Mouse (Mus musculus) MEL (cell line): ENCODE results near the gene Clec3a. TPM values are rescaled to one million over a fixed set of nuclear protein-coding genes. Genes with fewer than 3 reads are reported as not detected.

Source experiments
- DNase-seq: peaks from one replicate; pipeline ENCODE4 v3.0.0; 2011; ENCODE audit warnings: low read depth, low spot score
- H3K27ac ChIP-seq: 2 replicates; pipeline ENCODE4 v1.5.1; 2012; ENCODE audit warnings: low read depth, mild to moderate bottlenecking, control low read depth, low read length, moderate library complexity; ENCODE audit not compliant: control insufficient read depth
- H3K27me3 ChIP-seq, 2 experiments: fragments of 150-350 bp in 1 of 2; sonication (generic) in 1 of 2; 2 replicates each; pipeline ENCODE4 v1.6.1; 2012; ENCODE audit warnings: low read length in 2 of 2, mild to moderate bottlenecking in 2 of 2, improper control_type of control experiment in 1 of 2, moderate library complexity in 1 of 2; ENCODE audit not compliant: insufficient read depth in 2 of 2, control insufficient read depth in 1 of 2
- H3K36me3 ChIP-seq, 2 experiments: 2 replicates each; pipeline ENCODE4 v1.6.1; 2012 to 2014; ENCODE audit warnings: low read length in 2 of 2, improper control_type of control experiment in 1 of 2, inconsistent platforms in 1 of 2, mild to moderate bottlenecking in 1 of 2; ENCODE audit not compliant: insufficient read depth in 2 of 2, control insufficient read depth in 1 of 2
- H3K4me1 ChIP-seq, 2 experiments: fragments of 150-350 bp in 1 of 2; sonication (generic) in 1 of 2; 2 replicates each; pipeline ENCODE4 v1.6.1; 2012; ENCODE audit warnings: low read length in 2 of 2, improper control_type of control experiment in 1 of 2, mild to moderate bottlenecking in 1 of 2; ENCODE audit not compliant: insufficient read depth in 2 of 2, control insufficient read depth in 1 of 2
- H3K4me3 ChIP-seq, 2 experiments: fragments of 150-350 bp in 1 of 2; sonication (generic) in 1 of 2; 2 replicates each; pipeline ENCODE4 v1.5.1; 2012; ENCODE audit warnings: low read depth in 2 of 2, low read length in 2 of 2, mild to moderate bottlenecking in 2 of 2, moderate library complexity in 2 of 2, control low read depth in 1 of 2, improper control_type of control experiment in 1 of 2; ENCODE audit not compliant: control insufficient read depth in 1 of 2, insufficient read depth in 1 of 2
- H3K79me2 ChIP-seq: 2 replicates; pipeline ENCODE4 v1.6.1; 2012; ENCODE audit warnings: mild to moderate bottlenecking, low read length, moderate library complexity; ENCODE audit not compliant: control insufficient read depth, poor library complexity, insufficient read depth
- H3K9ac ChIP-seq: 2 replicates; pipeline ENCODE4 v1.6.1; 2012; ENCODE audit warnings: low read depth, mild to moderate bottlenecking, control low read depth, low read length, moderate library complexity; ENCODE audit not compliant: control insufficient read depth, poor library complexity, severe bottlenecking
- H3K9me3 ChIP-seq: fragments of 150-350 bp; sonication (generic); replicated peaks from 2 replicates; pipeline ENCODE4 v1.6.1; 2012; ENCODE audit warnings: mild to moderate bottlenecking, low read length, improper control_type of control experiment, moderate library complexity; ENCODE audit not compliant: insufficient read depth
- BHLHE40 ChIP-seq: IDR thresholded peaks from 2 replicates; pipeline ENCODE4 v1.6.1; 2012; ENCODE audit warnings: low read depth, mild to moderate bottlenecking, inconsistent platforms, low read length, improper control_type of control experiment, borderline replicate concordance
- E2F4 ChIP-seq: IDR thresholded peaks from 2 replicates; pipeline ENCODE4 v1.6.1; 2011; ENCODE audit warnings: low read depth, low read length, improper control_type of control experiment, borderline replicate concordance
- ETS1 ChIP-seq: IDR thresholded peaks from 2 replicates; pipeline ENCODE4 v1.6.1; 2012; ENCODE audit warnings: low read depth, mild to moderate bottlenecking, inconsistent platforms, low read length, improper control_type of control experiment, moderate library complexity
- GABPA ChIP-seq: IDR thresholded peaks from 2 replicates; pipeline ENCODE4 v1.6.1; 2012; ENCODE audit warnings: low read depth, mild to moderate bottlenecking, inconsistent platforms, low read length, improper control_type of control experiment, moderate library complexity
- HCFC1 ChIP-seq: IDR thresholded peaks from 2 replicates; pipeline ENCODE4 v1.6.1; 2012; ENCODE audit warnings: low read depth, mild to moderate bottlenecking, inconsistent platforms, low read length, improper control_type of control experiment, moderate library complexity
- JUND ChIP-seq: IDR thresholded peaks from 2 replicates; pipeline ENCODE4 v1.6.1; 2011; ENCODE audit warnings: low read depth, mild to moderate bottlenecking, improper control_type of control experiment, low read length
- KAT2A ChIP-seq: conservative IDR thresholded peaks from 2 replicates; pipeline ENCODE4 v1.6.1; 2012; ENCODE audit warnings: low read depth, low read length, improper control_type of control experiment, inconsistent platforms
- MAFK ChIP-seq: IDR thresholded peaks from 2 replicates; pipeline ENCODE4 v1.6.1; 2011; ENCODE audit warnings: low read depth, mild to moderate bottlenecking, low read length, improper control_type of control experiment, borderline replicate concordance
- MAZ ChIP-seq: IDR thresholded peaks from 2 replicates; pipeline ENCODE4 v1.6.1; 2012; ENCODE audit warnings: low read depth, mild to moderate bottlenecking, inconsistent platforms, low read length, improper control_type of control experiment
- MEF2A ChIP-seq: IDR thresholded peaks from 2 replicates; pipeline ENCODE4 v1.6.1; 2014; ENCODE audit warnings: low read depth, mild to moderate bottlenecking, inconsistent platforms, low read length, improper control_type of control experiment; ENCODE audit not compliant: poor library complexity, insufficient replicate concordance, severe bottlenecking; ENCODE audit errors: extremely low read depth
- MYB ChIP-seq: IDR thresholded peaks from 2 replicates; pipeline ENCODE4 v1.6.1; 2011; ENCODE audit warnings: mild to moderate bottlenecking, low read depth, low read length, improper control_type of control experiment
- NELFE ChIP-seq: IDR thresholded peaks from 2 replicates; pipeline ENCODE4 v1.6.1; 2011; ENCODE audit warnings: low read depth, low read length, improper control_type of control experiment
- POLR2A ChIP-seq, 2 experiments: IDR thresholded peaks; 2 replicates each; pipeline ENCODE4 v1.6.1; 2011 to 2012; ENCODE audit warnings: low read length in 2 of 2, mild to moderate bottlenecking in 2 of 2, control low read depth in 1 of 2, improper control_type of control experiment in 1 of 2, low read depth in 1 of 2, moderate library complexity in 1 of 2; ENCODE audit not compliant: control insufficient read depth in 1 of 2, insufficient read depth in 1 of 2, poor library complexity in 1 of 2
- POLR2AphosphoS2 ChIP-seq: IDR thresholded peaks from 2 replicates; pipeline ENCODE4 v1.6.1; 2011; ENCODE audit warnings: low read length, improper control_type of control experiment
- RAD21 ChIP-seq: IDR thresholded peaks from 2 replicates; pipeline ENCODE4 v1.6.1; 2011; ENCODE audit warnings: mild to moderate bottlenecking, low read depth, low read length, improper control_type of control experiment
- RCOR1 ChIP-seq: IDR thresholded peaks from 2 replicates; pipeline ENCODE4 v1.6.1; 2012; ENCODE audit warnings: low read depth, mild to moderate bottlenecking, inconsistent platforms, low read length, improper control_type of control experiment
- SIN3A ChIP-seq: IDR thresholded peaks from 2 replicates; pipeline ENCODE4 v1.6.1; 2012; ENCODE audit warnings: low read length, improper control_type of control experiment, inconsistent platforms
- USF1 ChIP-seq: IDR thresholded peaks from 2 replicates; pipeline ENCODE4 v1.6.1; 2014; ENCODE audit warnings: low read depth, mild to moderate bottlenecking, inconsistent platforms, low read length, improper control_type of control experiment, moderate library complexity
- ZKSCAN1 ChIP-seq: IDR thresholded peaks from 2 replicates; pipeline ENCODE4 v1.6.1; 2012; ENCODE audit warnings: low read depth, mild to moderate bottlenecking, inconsistent platforms, low read length, improper control_type of control experiment, moderate library complexity
- ZMIZ1 ChIP-seq: IDR thresholded peaks from 2 replicates; pipeline ENCODE4 v1.6.1; 2012; ENCODE audit warnings: low read depth, mild to moderate bottlenecking, inconsistent platforms, low read length, improper control_type of control experiment, moderate library complexity
- polyA plus RNA-seq, 2 experiments: library from polyadenylated mRNA; stranded (reverse) in 1 of 2; unstranded in 1 of 2; fragments of >175 nt in 1 of 2; fragments of >200 nt in 1 of 2; gene quantifications; 2 replicates each; pipeline versions ENCODE4 v1.2.1 to v1.2.4; 2012; ENCODE audit warnings: low replicate concordance in 2 of 2, low read depth in 1 of 2; ENCODE audit not compliant: insufficient read length in 2 of 2, insufficient read depth in 1 of 2, missing spikeins in 1 of 2
- total RNA-seq: library from RNA; depleted of rRNA; stranded (reverse); fragments of 300-350 nt; gene quantifications from 2 replicates; pipeline ENCODE4 v1.2.3, GENCODE M21; 2012

Gene Clec3a
- total and polyA plus RNA-seq, 3 experiments, result not detected

GRCm38 (mm10) chr8:114452781-114453221, 34.9 kb downstream of the Clec3a start (continued):
- TF ChIP-seq SIN3A (no peak), ZKSCAN1 (no peak), E2F4 (no peak), NELFE (no peak), ETS1 (no peak), GABPA (no peak), POLR2AphosphoS2 (no peak)

GRCm38 (mm10) chr8:114455302-114455701, 37.4 kb downstream of the Clec3a start:
- no peak for DNase-seq
- H3K36me3 ChIP-seq, result peaks cover 0 to 3% of the 10 kb centered on the region in 2 experiments; a peak in 2 of 4 replicates
- H3K79me2 ChIP-seq, result no peaks in the 10 kb centered on the region

GRCm38 (mm10) chr8:114455953-114456352, 38.1 kb downstream of the Clec3a start:
- TF ChIP-seq MYB, result no peak
- TF ChIP-seq, all 39 proteins: peak for 0
- Histone ChIP-seq H3K4me1 (peaks cover 0 to 3% of the 10 kb centered on the region in 2 experiments; a peak in 1 of 4 replicates), H3K27me3 (no peaks in the 10 kb centered on the region), H3K36me3 (peaks cover 0 to 3% of the 10 kb centered on the region in 2 experiments; a peak in 2 of 4 replicates), H3K9me3 (no peaks in the 10 kb centered on the region), H3K9ac (no peak overlapping the region), H3K4me3 (no peak overlapping the region), H3K79me2 (no peaks in the 10 kb centered on the region), H3K27ac (no peak overlapping the region)
- DNase-seq, result no peak

More at GRCm38 (mm10) chr8:114455302-114455701, 37.4 kb downstream of the Clec3a start:
- Histone ChIP-seq H3K27me3 (no peaks in the 10 kb centered on the region), H3K4me1 (peaks cover 0 to 3% of the 10 kb centered on the region in 2 experiments; a peak in 1 of 4 replicates), H3K4me3 (no peak overlapping the region), H3K9me3 (no peaks in the 10 kb centered on the region), H3K27ac (no peak overlapping the region), H3K9ac (no peak overlapping the region)
- TF ChIP-seq MAFK (peak; percentile 64), ZMIZ1 (no peak)

GRCm38 (mm10) chr8:114458113-114458784, 40.4 kb downstream of the Clec3a start:
- no peaks in the 10 kb centered on the region for H3K36me3 ChIP-seq
- H3K79me2 ChIP-seq, result no peaks in the 10 kb centered on the region
- H3K9ac ChIP-seq, result no peak overlapping the region
- H3K4me1 ChIP-seq, result no peaks in the 10 kb centered on the region
- H3K27ac ChIP-seq, result no peak overlapping the region
- H3K4me3 ChIP-seq, result no peak overlapping the region
- no peak for DNase-seq
- no peaks in the 10 kb centered on the region for H3K9me3 ChIP-seq
- no peaks in the 10 kb centered on the region for H3K27me3 ChIP-seq
- TF ChIP-seq RAD21 (no peak), POLR2A (IDR thresholded peaks at IDR 0.05; ENCODE audit: control insufficient read depth in 1 of 2, insufficient read depth in 1 of 2, low read depth in 1 of 2, low read length in 2 of 2, poor library complexity in 1 of 2) (no peak), BHLHE40 (no peak), ZKSCAN1 (no peak), JUND (no peak), HCFC1 (no peak), RCOR1 (no peak), USF1 (no peak), NELFE (no peak), MAZ (no peak), KAT2A (no peak), MEF2A (no peak)
